Mouse (Mus musculus) heart, embryonic 10.5 days (tissue): ENCODE measurements around the gene Srm. TPM values are rescaled to one million over a fixed set of nuclear protein-coding genes. Genes with fewer than 3 reads are reported as not detected.

Source experiments
- DNase-seq: peaks from one replicate; pipeline ENCODE4 v3.0.0-alpha.2; 2017; ENCODE audit warnings: low spot score
- H3K27ac ChIP-seq: fragments of 300-500 bp; sonication (generic); 2 replicates; pipeline ENCODE4 v1.5.1; 2016; ENCODE audit warnings: mild to moderate bottlenecking
- H3K27me3 ChIP-seq: fragments of 300-500 bp; sonication (generic); 2 replicates; pipeline ENCODE4 v1.6.1; 2016; ENCODE audit warnings: mild to moderate bottlenecking; ENCODE audit not compliant: poor library complexity, insufficient read depth, severe bottlenecking
- H3K36me3 ChIP-seq: fragments of 300-500 bp; sonication (generic); 2 replicates; pipeline ENCODE4 v1.6.1; 2016; ENCODE audit warnings: mild to moderate bottlenecking, moderate library complexity
- H3K4me1 ChIP-seq: fragments of 300-500 bp; sonication (generic); 2 replicates; pipeline ENCODE4 v1.6.1; 2016; ENCODE audit warnings: mild to moderate bottlenecking
- H3K4me3 ChIP-seq: fragments of 300-500 bp; sonication (generic); 2 replicates; pipeline ENCODE4 v1.5.1; 2016; ENCODE audit warnings: mild to moderate bottlenecking, moderate library complexity
- H3K9me3 ChIP-seq: fragments of 300-500 bp; sonication (generic); 2 replicates; pipeline ENCODE4 v1.6.1; 2016; ENCODE audit warnings: mild to moderate bottlenecking, moderate library complexity
- WGBS: fragments of 180-500 bp; shearing (Covaris S2); methylation state at CpG from one replicate; pipeline ENCODE4 v1.1.7; 2016; 5-methylcytosine and 5-hydroxymethylcytosine counted together
- polyA plus RNA-seq: library from polyadenylated mRNA; unstranded; fragments of >200 nt; fragmentation: Nextera tagmentation; extraction: Ambion mirVana; gene quantifications from 2 replicates; pipeline ENCODE4 v1.2.1, GENCODE M21; 2016

Srm gene
- polyA plus RNA-seq, 1 experiment from 2014 or later, result 306 TPM

GRCm38 (mm10) chr4:148588793-148589192 is 2.5 kb upstream of the Srm start:
- Histone ChIP-seq H3K4me1 (peaks cover 25% of the 10 kb centered on the region), H3K9me3 (no peaks in the 10 kb centered on the region), H3K36me3 (peaks cover 13% of the 10 kb centered on the region), H3K27ac (no peak overlapping the region), H3K4me3 (no peak overlapping the region), H3K27me3 (no peaks in the 10 kb centered on the region)
- 79% methylated on average over 9 of the region's 9 CpGs for WGBS
- DNase-seq, result no peak

GRCm38 (mm10) chr4:148589565-148589964 is 1.7 kb upstream of the Srm start:
- H3K36me3 ChIP-seq, result peaks cover 21% of the 10 kb centered on the region
- WGBS, result 64% methylated on average over 6 of the region's 8 CpGs
- no peaks in the 10 kb centered on the region for H3K9me3 ChIP-seq
- no peak overlapping the region for H3K4me3 ChIP-seq
- H3K4me1 ChIP-seq, result peaks cover 25% of the 10 kb centered on the region
- H3K27me3 ChIP-seq, result no peaks in the 10 kb centered on the region
- no peak overlapping the region for H3K27ac ChIP-seq
- no peak for DNase-seq

GRCm38 (mm10) chr4:148590421-148591170 is 707 bp upstream of the Srm start:
- WGBS, result 8% methylated on average over 18 of the region's 18 CpGs
- H3K27ac ChIP-seq, result peak overlapping the region; percentile 89
- peak; percentile 83 for DNase-seq

GRCm38 (mm10) chr4:148591637-148592380 is 506 bp downstream of the Srm start:
- Histone ChIP-seq H3K27me3 (no peaks in the 10 kb centered on the region), H3K4me1 (peaks cover 25% of the 10 kb centered on the region), H3K36me3 (peaks cover 44% of the 10 kb centered on the region), H3K4me3 (peak overlapping the region; percentile 76), H3K27ac (peak overlapping the region; percentile 89), H3K9me3 (no peaks in the 10 kb centered on the region)
- DNase-seq, result peak; percentile 80
- under 1% methylated on average over 53 of the region's 53 CpGs for WGBS

More at GRCm38 (mm10) chr4:148590421-148591170, 707 bp upstream of the Srm start:
- Histone ChIP-seq H3K36me3 (peaks cover 31% of the 10 kb centered on the region), H3K4me3 (peak overlapping the region; percentile 76), H3K9me3 (no peaks in the 10 kb centered on the region), H3K27me3 (no peaks in the 10 kb centered on the region), H3K4me1 (peaks cover 25% of the 10 kb centered on the region)

GRCm38 (mm10) chr4:148593996-148594395 is 2.7 kb downstream of the Srm start:
- H3K27ac ChIP-seq, result no peak overlapping the region
- peaks cover 63% of the 10 kb centered on the region for H3K36me3 ChIP-seq
- 96% methylated on average over 11 of the region's 11 CpGs for WGBS
- no peak overlapping the region for H3K4me3 ChIP-seq
- 0 out of 2 replicates have a peak, but pooled peaks cover 2% of the 10 kb centered on the region for H3K9me3 ChIP-seq
- no peak for DNase-seq
- no peaks in the 10 kb centered on the region for H3K27me3 ChIP-seq
- H3K4me1 ChIP-seq, result peaks cover 22% of the 10 kb centered on the region

GRCm38 (mm10) chr4:148595916-148596315 is 4.6 kb downstream of the Srm start:
- Histone ChIP-seq H3K27ac (no peak overlapping the region), H3K36me3 (peaks cover 69% of the 10 kb centered on the region), H3K4me1 (peaks cover 15% of the 10 kb centered on the region), H3K4me3 (no peak overlapping the region), H3K27me3 (no peaks in the 10 kb centered on the region), H3K9me3 (0 out of 2 replicates have a peak, but pooled peaks cover 2% of the 10 kb centered on the region)
- no peak for DNase-seq
- 91% methylated on average over 6 of the region's 6 CpGs for WGBS

- Histone ChIP-seq H3K4me3 (no peak overlapping the region), H3K27me3 (no peaks in the 10 kb centered on the region)
- 91% methylated on average over 3 of the region's 3 CpGs for WGBS
These were observed 5.4 kb downstream of the Srm start for GRCm38 (mm10) chr4:148596731-148597130.

GRCm38 (mm10) chr4:148598826-148599225 is 7.5 kb downstream of the Srm start:
- 89% methylated on average over 12 of the region's 12 CpGs for WGBS
- H3K9me3 ChIP-seq, result 0 out of 2 replicates have a peak, but pooled peaks cover 2% of the 10 kb centered on the region
- 0 out of 2 replicates have a peak, but pooled peaks cover 1% of the 10 kb centered on the region for H3K4me1 ChIP-seq
- H3K4me3 ChIP-seq, result no peak overlapping the region
- H3K27me3 ChIP-seq, result no peaks in the 10 kb centered on the region
- no peak overlapping the region for H3K27ac ChIP-seq
- H3K36me3 ChIP-seq, result peaks cover 55% of the 10 kb centered on the region
- no peak for DNase-seq

More at GRCm38 (mm10) chr4:148596731-148597130, 5.4 kb downstream of the Srm start:
- Histone ChIP-seq H3K9me3 (0 out of 2 replicates have a peak, but pooled peaks cover 2% of the 10 kb centered on the region), H3K36me3 (peaks cover 69% of the 10 kb centered on the region), H3K27ac (no peak overlapping the region), H3K4me1 (peaks cover 15% of the 10 kb centered on the region)
- no peak for DNase-seq

- Histone ChIP-seq H3K27ac (no peak overlapping the region), H3K4me1 (0 out of 2 replicates have a peak, but pooled peaks cover 4% of the 10 kb centered on the region), H3K36me3 (peaks cover 41% of the 10 kb centered on the region), H3K4me3 (no peak overlapping the region), H3K9me3 (0 out of 2 replicates have a peak, but pooled peaks cover 2% of the 10 kb centered on the region), H3K27me3 (no peaks in the 10 kb centered on the region)
- DNase-seq, result no peak
- 84% methylated on average over 4 of the region's 4 CpGs for WGBS
These were observed 9.0 kb downstream of the Srm start for GRCm38 (mm10) chr4:148600316-148600715.

GRCm38 (mm10) chr4:148601871-148602270 is 10.6 kb downstream of the Srm start:
- no peaks in the 10 kb centered on the region for H3K27me3 ChIP-seq
- no peak overlapping the region for H3K27ac ChIP-seq
- no peak overlapping the region for H3K4me3 ChIP-seq
- H3K9me3 ChIP-seq, result 0 out of 2 replicates have a peak, but pooled peaks cover 2% of the 10 kb centered on the region
- no peak for DNase-seq
- H3K4me1 ChIP-seq, result 0 out of 2 replicates have a peak, but pooled peaks cover 4% of the 10 kb centered on the region
- 63% methylated on average over 4 of the region's 4 CpGs for WGBS
- H3K36me3 ChIP-seq, result peaks cover 25% of the 10 kb centered on the region

- Histone ChIP-seq H3K4me3 (no peak within 1 kb of the TSS), H3K9me3 (0 out of 2 replicates have a peak, but pooled peaks cover 2% of the 10 kb centered on the region), H3K27me3 (no peaks in the 10 kb centered on the region), H3K36me3 (peaks cover 23% of the 10 kb centered on the region), H3K27ac (peak within 1 kb of the TSS; percentile 16; the same call in 1 of the 2 replicates), H3K4me1 (0 out of 2 replicates have a peak, but pooled peaks cover 4% of the 10 kb centered on the region)
- DNase-seq, result no peak
- 88% methylated on average over 14 of the region's 14 CpGs for WGBS
These were observed 11.2 kb downstream of the Srm start, which contains the start of gene Masp2 for GRCm38 (mm10) chr4:148602357-148603120. Gene Masp2 (plus strand): TSS chr4:148602554.
